Mouse (Mus musculus) embryonic fibroblast, embryonic 13.5 days (primary cell): Measurements from ENCODE around the gene Grm6.

Experiments used
- CTCF ChIP-seq: IDR thresholded peaks from 2 replicates; pipeline ENCODE4 v1.5.1; 2011; ENCODE audit warnings: mild to moderate bottlenecking, control low read depth, low read length, moderate library complexity, borderline replicate concordance; ENCODE audit not compliant: insufficient read depth
- POLR2A ChIP-seq: IDR thresholded peaks from 2 replicates; pipeline ENCODE4 v1.6.1; 2011; ENCODE audit warnings: low read depth, mild to moderate bottlenecking, control low read depth, low read length, moderate library complexity

DNA sequence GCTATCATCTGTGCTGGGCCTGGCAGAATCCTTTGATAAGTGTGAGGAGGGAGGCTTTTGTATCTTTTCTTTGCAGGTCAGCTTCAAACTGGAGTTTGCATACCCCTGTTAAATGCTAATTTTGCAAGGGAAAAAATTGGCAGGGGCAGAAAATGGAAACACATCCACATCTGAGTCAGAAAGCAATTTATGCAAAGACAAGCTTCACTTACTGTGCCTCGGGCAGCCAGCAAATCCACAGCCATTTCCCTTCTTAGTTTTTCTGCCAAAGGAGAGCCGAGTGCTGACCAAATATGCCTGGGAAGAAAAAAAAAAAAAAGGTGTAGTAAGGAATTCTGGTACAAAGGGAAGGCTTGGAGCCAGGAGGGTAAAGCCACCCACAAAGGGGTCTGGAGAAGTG lies 24.3 kb upstream of the Grm6 start:
- no peak for TF ChIP-seq CTCF
- no peak for TF ChIP-seq POLR2A
